Mouse (Mus musculus): ENCODE measurements around the gene Abhd15.
"Not testable (repeated sequence)": the region's sequence is repeated elsewhere in the genome, so short reads cannot be mapped to it uniquely, and the experiment has no call there.

Abhd15 gene

DNA sequence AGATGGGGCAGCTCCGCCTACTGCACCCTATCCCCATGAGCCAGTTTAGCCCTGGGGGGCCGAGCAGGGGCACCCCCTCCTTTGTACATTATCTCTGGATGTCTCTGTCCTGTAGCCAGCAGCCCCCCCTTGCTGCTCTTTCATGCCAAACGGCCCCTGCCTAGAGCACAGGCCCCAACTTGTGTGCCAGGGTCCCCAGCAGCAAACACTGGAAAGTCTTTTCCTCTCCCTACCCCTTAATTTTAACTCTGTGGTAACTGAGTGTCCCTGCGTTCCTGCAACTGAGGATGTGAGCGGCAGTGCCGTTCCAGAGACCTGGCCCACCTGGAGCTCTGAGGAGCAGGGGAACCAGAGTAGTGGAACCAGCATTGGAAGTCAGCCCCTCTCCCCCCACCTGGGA, 8.0 kb upstream of the Abhd15 start:
- in situ Hi-C loops (cut with MboI; ENCODE audit: unreplicated experiment in 2 of 2): loop anchor here (10.0 kb wide), 2 partner anchors 128 to 278 kb away; partner anchors contain the start of gene Gm10277 (in 1 of the 2)

DNA sequence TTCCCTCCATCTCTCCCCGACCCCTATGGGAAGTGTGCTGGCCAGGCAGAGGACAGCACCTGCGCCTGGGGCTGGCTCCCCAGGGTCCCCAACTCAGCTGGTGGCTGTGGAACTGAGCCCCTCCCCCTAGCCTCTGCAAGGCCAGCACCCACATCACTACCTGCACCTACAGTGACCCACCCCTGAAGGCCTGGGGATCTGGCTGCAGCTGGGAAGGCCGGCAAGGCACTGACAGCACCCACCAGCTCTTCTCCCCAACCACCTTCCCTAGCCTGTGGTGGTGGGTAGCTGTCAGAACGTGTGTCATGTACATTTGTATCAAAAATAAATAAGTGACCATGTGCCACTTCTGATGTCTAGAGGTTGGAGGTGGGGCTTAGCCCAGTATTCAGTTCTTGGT, 7.5 kb upstream of the Abhd15 start:
- in situ Hi-C loops (cut with MboI; ENCODE audit: unreplicated experiment in 2 of 2): loop anchor here (10.0 kb wide), 2 partner anchors 127 to 277 kb away; partner anchors contain the start of gene Gm10277 (in 1 of the 2)

- in situ Hi-C loops (cut with MboI; ENCODE audit: unreplicated experiment in 2 of 2): loop anchor here (10.0 kb wide), 2 partner anchors 126 to 276 kb away; partner anchors contain the start of gene Gm10277 (in 1 of the 2)
Observed at GRCm38 (mm10) chr11:77508068-77509021, 6.6 kb upstream of the Abhd15 start.

GRCm38 (mm10) chr11:77511336-77511735, 3.6 kb upstream of the Abhd15 start:
- in situ Hi-C loops (cut with MboI; ENCODE audit: unreplicated experiment in 2 of 2): loop anchor here in 1 of 2 experiments (5.0 kb wide), 1 partner anchor 101 kb away; no protein-coding TSS in a partner anchor

- in situ Hi-C loops (cut with MboI; ENCODE audit: unreplicated experiment in 2 of 2): loop anchor here in 1 of 2 experiments (5.0 kb wide), 1 partner anchor 99 kb away; no protein-coding TSS in a partner anchor
Observed at GRCm38 (mm10) chr11:77512891-77513810, 1.8 kb upstream of the Abhd15 start.

DNA sequence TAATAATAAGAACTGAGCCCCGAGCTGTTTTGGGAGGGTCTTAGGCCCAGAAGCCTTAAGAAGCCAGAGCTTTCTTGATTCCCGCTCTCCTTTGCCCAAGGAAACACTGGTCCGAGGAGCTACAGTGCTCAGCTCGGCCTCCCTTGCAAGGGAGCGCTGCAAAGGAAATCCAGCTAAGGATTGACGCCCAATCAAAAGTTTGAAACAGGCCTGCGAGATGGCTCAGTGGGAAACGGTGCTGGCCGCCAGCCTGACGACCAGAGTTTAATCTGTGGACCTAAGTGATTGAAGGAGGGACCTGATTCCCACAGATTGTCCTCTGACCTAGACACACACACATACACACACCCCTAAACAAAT, 1.1 kb upstream of the Abhd15 start:
- in situ Hi-C loops (cut with MboI; ENCODE audit: unreplicated experiment in 2 of 2): loop anchor here in 1 of 2 experiments (5.0 kb wide), 1 partner anchor 99 kb away; no protein-coding TSS in a partner anchor

DNA sequence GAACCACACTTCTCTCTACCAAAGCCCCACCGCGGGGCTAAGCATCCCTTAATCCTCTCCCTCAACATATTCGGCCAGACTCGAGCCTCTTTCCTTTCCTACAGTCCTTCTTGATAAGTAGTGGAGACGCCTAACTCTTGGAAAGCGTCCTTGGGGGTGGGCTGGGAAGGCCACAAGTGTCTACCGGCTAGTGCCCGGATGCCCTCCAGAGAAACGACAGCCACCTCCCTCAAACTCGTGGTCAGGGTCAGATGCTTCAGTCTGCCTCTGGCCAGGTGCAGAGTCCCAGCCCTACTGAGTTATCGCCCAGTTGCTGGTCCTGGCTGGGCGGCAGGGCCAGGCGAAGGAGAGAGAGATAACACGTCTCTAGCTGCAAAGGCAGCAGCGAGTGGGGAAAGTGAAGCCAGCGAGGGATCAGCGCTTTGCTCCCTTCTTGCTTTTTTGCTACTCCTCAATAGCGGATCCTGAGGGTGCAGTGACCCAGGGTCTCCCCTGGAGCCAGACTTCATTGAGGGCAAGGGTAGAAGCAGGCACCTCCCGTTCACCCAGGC, 565 bp upstream of the Abhd15 start:
- in situ Hi-C loops (cut with MboI; ENCODE audit: unreplicated experiment in 2 of 2): loop anchor here in 1 of 2 experiments (5.0 kb wide), 1 partner anchor 98 kb away; no protein-coding TSS in a partner anchor

GRCm38 (mm10) chr11:77515637-77516552, 974 bp downstream of the Abhd15 start, which contains the start of gene Trp53i13:
TSS of gene Trp53i13 (minus strand) at chr11:77515980.
- in situ Hi-C loops (cut with MboI; ENCODE audit: unreplicated experiment in 2 of 2): no loop called here

GRCm38 (mm10) chr11:77516553-77517425, 1.9 kb downstream of the Abhd15 start:
- in situ Hi-C loops (cut with MboI; ENCODE audit: unreplicated experiment in 2 of 2): no loop called here

GRCm38 (mm10) chr11:77518051-77518798, 3.3 kb downstream of the Abhd15 start:
- in situ Hi-C loops (cut with MboI; ENCODE audit: unreplicated experiment in 2 of 2): no loop called here

GRCm38 (mm10) chr11:77519043-77519442, 4.1 kb downstream of the Abhd15 start, which contains the start of gene Gm10392:
TSS of gene Gm10392 (minus strand) at chr11:77519198.
- in situ Hi-C loops (cut with MboI; ENCODE audit: unreplicated experiment in 2 of 2): no loop called here

- in situ Hi-C loops (cut with MboI; ENCODE audit: unreplicated experiment in 2 of 2): no loop called here
Observed at GRCm38 (mm10) chr11:77520601-77521529, 5.9 kb downstream of the Abhd15 start.

DNA sequence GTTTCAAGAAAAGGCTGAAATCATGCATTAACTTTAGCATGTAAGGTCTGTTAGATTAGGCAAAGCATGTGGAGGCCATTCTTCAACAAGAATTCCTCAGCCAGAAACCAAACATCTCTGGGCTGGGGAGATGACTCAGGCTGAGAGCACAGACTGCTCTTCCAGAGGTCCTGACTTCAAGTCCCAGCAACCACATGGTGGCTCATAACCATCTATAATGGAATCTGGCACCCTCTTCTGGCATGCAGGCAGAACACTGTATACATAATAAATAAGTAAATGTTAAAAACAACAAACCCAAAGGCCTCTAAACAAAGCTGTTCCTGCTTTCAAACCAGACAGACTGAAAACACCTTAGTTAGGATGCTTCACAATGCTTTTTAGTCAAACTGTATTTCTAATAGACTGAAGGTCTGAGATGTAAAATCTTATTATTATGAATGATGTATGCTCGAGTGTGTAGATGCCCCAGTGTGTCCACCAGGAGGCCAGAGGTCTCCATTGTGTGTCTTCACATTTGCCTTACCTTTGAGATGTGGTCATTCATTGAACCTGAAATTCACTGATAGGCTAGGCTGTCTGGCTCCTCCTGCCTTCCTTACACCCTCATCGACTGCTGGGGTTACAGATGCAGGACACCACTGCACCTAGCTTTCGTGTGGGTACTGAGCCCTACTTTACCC, 11.0 kb downstream of the Abhd15 start:
- in situ Hi-C loops (cut with MboI; ENCODE audit: unreplicated experiment in 2 of 2): no loop called here

DNA sequence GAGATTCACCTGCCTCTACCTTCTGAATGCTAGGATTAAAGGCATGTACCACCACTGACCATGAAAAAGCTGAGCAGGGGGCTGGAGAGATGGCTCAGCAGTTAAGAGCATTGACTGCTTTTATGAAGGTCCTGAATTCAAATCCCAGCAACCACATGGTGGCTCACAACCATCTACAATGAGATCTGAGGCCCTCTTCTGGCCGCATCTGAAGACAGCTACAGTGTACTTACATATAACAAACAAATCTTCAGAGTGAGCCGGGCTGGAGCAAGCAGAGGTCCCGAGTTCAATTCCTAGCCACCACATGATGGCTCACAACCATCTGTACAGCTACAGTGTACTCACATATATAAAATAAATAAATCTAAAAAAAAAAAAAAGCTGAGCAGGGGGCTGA, 13.5 kb downstream of the Abhd15 start:
- in situ Hi-C loops (cut with MboI; ENCODE audit: unreplicated experiment in 2 of 2): not testable (repeated sequence)

DNA sequence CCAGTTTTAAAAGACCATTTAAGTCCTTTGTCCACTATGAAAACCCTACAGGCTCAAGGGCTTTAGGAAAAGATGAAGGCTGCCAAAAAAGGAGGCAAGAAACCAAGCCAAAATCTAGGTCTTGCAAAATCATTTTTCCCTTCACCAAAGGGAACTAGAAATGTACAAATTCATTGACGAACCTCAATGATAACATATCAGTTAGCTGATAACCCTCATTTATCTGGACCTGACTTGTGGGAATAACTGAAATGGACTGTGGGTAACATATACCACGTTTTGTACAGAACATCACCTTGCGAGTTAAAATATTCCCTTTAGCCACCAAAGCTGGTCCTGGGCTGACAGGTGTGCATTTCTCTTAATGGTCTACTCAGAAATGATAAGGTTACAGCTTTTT, 14.7 kb downstream of the Abhd15 start:
- in situ Hi-C loops (cut with MboI; ENCODE audit: unreplicated experiment in 2 of 2): no loop called here

DNA sequence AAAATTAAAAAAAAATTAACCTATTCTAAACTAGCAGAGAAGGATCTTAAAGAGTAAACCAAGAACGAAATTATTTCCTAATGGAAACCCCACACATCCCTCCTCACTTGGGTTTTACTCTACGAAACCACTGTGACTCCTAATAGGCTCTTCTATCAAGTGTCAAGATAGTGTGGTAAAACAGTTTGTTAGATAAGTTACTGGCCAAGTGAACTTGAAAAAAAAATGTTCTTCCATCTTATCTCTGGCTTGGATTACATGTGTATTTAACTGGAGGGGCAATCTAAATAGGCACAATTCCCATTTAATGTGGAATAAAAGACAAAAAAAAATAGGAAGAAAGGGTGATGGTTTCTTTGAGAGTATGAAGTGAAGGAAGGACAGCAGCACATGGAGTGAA, 15.9 kb downstream of the Abhd15 start:
- in situ Hi-C loops (cut with MboI; ENCODE audit: unreplicated experiment in 2 of 2): no loop called here

Measured in v-Abl transformed pro-B cells (cell line).